Mouse (Mus musculus) embryonic fibroblast, embryonic 13.5 days (primary cell): ENCODE measurements at regions not wholly inside any gene's neighbourhood (a gene's known extent, or its start where the extent isn't known, plus 50 kb on each side); places are given as distances from the start of the nearest gene placed in this dataset.

Experiments used
- CTCF ChIP-seq: IDR thresholded peaks from 2 replicates; pipeline ENCODE4 v1.5.1; 2011; ENCODE audit warnings: mild to moderate bottlenecking, control low read depth, low read length, moderate library complexity, borderline replicate concordance; ENCODE audit not compliant: insufficient read depth
- POLR2A ChIP-seq: IDR thresholded peaks from 2 replicates; pipeline ENCODE4 v1.6.1; 2011; ENCODE audit warnings: low read depth, mild to moderate bottlenecking, control low read depth, low read length, moderate library complexity

GRCm38 (mm10) chr5:111554551-111555311 lies 137.6 kb downstream of the Mn1 start:
- TF ChIP-seq CTCF, result no peak
- TF ChIP-seq POLR2A, result no peak
